Comparison of ENCODE assay signal across 9 mouse cellular contexts in genomic region chr4:101648745-101649144, GRCm38 (mm10). TPM values are rescaled to one million over a fixed set of nuclear protein-coding genes. Genes with fewer than 3 reads are reported as not detected.
DNase-seq lines count a peak whose midpoint lies in the region; ATAC-seq and TF ChIP-seq lines count a peak whose summit lies in the region.
"Had no signal": no experiment of that assay in that cellular context is flagged by ENCODE, and none has a peak within 500 bp of the region (broad histone marks: within the 10 kb centered on the region; RNA-seq: fewer than 3 reads in every experiment).

No protein-coding gene starts in this region.

- no peak for ATAC-seq in heart, embryonic 12.5 days (ENCODE audit: insufficient number of reproducible peaks, low FRiP score)
- ATAC-seq in hindbrain, embryonic 12.5 days (ENCODE audit: low FRiP score): no peak
- ATAC-seq in megakaryocyte-erythroid progenitor cell, adult 5-6 weeks (replicated peaks; ENCODE audit: low FRiP score, low TSS enrichment, poor library complexity, severe bottlenecking): peak; percentile 42

- no peaks in the 10 kb centered on the region for H3K9me3 ChIP-seq in heart, embryonic 12.5 days (replicated peaks)
- no peaks in the 10 kb centered on the region for H3K9me3 ChIP-seq in ES-E14 (ENCODE audit: control insufficient read depth, insufficient read depth, low read depth, low read length)
- H3K9me3 ChIP-seq in hindbrain, embryonic 12.5 days (replicated peaks): no peaks in the 10 kb centered on the region

- H3K27me3 ChIP-seq in heart, embryonic 12.5 days (replicated peaks): no peaks in the 10 kb centered on the region
- H3K27me3 ChIP-seq in hindbrain, embryonic 12.5 days: no peaks in the 10 kb centered on the region

- H3K36me3 ChIP-seq in heart, embryonic 12.5 days: no peaks in the 10 kb centered on the region
- H3K36me3 ChIP-seq in ES-E14 (ENCODE audit: control insufficient read depth, insufficient read depth, low read length, poor library complexity, severe bottlenecking): no peaks in the 10 kb centered on the region; the same call in 1 of the 2 replicates
- H3K36me3 ChIP-seq in hindbrain, embryonic 12.5 days: no peaks in the 10 kb centered on the region

- in situ Hi-C loops in ES-E14 (cut with MboI; ENCODE audit: low sequenced_read_pairs in 2 of 2, unreplicated experiment in 2 of 2): no loop called here

- peak overlapping the region; percentile 72 for H3K4me3 ChIP-seq in heart, embryonic 12.5 days
- peak overlapping the region; percentile 92 to 94; a peak in 3 of 4 replicates for H3K4me3 ChIP-seq in ES-E14 (ENCODE audit: insufficient read depth in 1 of 2, low read depth in 1 of 2, low read length in 2 of 2, poor library complexity in 1 of 2, severe bottlenecking in 1 of 2)
- H3K4me3 ChIP-seq in hindbrain, embryonic 12.5 days: peak overlapping the region; percentile 81

- peaks cover 13% of the 10 kb centered on the region for H3K4me1 ChIP-seq in heart, embryonic 12.5 days (replicated peaks)
- peaks cover 6% of the 10 kb centered on the region in 2 experiments; a peak in 2 of 4 replicates for H3K4me1 ChIP-seq in ES-E14 (ENCODE audit: control insufficient read depth in 2 of 2, insufficient read depth in 2 of 2, low read length in 2 of 2, poor library complexity in 1 of 2)
- H3K4me1 ChIP-seq in hindbrain, embryonic 12.5 days: peaks cover 19% of the 10 kb centered on the region

- 0 out of 2 replicates have a peak overlapping the region, but pooled peaks have one; percentile 93 for H3K9ac ChIP-seq in heart, embryonic 12.5 days
- no peak overlapping the region for H3K9ac ChIP-seq in ES-E14 (ENCODE audit: insufficient read depth, low read depth, low read length, poor library complexity, severe bottlenecking)
- 0 out of 2 replicates have a peak overlapping the region, but pooled peaks have one; percentile 88 for H3K9ac ChIP-seq in hindbrain, embryonic 12.5 days

- peak overlapping the region; percentile 91; the same call in 1 of the 2 replicates for H3K27ac ChIP-seq in heart, embryonic 12.5 days (ENCODE audit: poor library complexity, severe bottlenecking)
- H3K27ac ChIP-seq in ES-E14 (ENCODE audit: insufficient read depth, low read depth, low read length, poor library complexity, severe bottlenecking): no peak overlapping the region
- H3K27ac ChIP-seq in hindbrain, embryonic 12.5 days: peak overlapping the region; percentile 95

- DNase-seq in heart, adult 18-20 months: no peak
- no peak for DNase-seq in ES-E14 (ENCODE audit: low read depth, low spot score)
- DNase-seq in thymus, postnatal 0 days (ENCODE audit: low spot score): no peak
- DNase-seq in cerebellum, postnatal 4 days (ENCODE audit: low spot score in 2 of 2): no peak
- DNase-seq in urinary bladder, postnatal 36 days (ENCODE audit: low spot score in 2 of 2): no peak
- DNase-seq: kidney, adult 11 months had no signal

- 67% methylated on average over 1 of the region's 1 CpGs for WGBS in heart, embryonic 12.5 days
- 90% methylated on average over 1 of the region's 1 CpGs for WGBS in hindbrain, embryonic 12.5 days

- H3K4me2 ChIP-seq in heart, embryonic 12.5 days: peak overlapping the region; percentile 71
- peak overlapping the region; percentile 64 for H3K4me2 ChIP-seq in hindbrain, embryonic 12.5 days (replicated peaks)

TF ChIP-seq in ES-E14, 5 proteins besides CTCF, POLR2A, EP300 and RAD21:
- TF ChIP-seq ZC3H11A (IDR thresholded peaks at IDR 0.05; ENCODE audit: borderline replicate concordance, low read depth, low read length) (no peak), CHD2 (IDR thresholded peaks at IDR 0.05; ENCODE audit: low read depth, low read length) (no peak), HCFC1 (IDR thresholded peaks at IDR 0.05; ENCODE audit: borderline replicate concordance, insufficient read depth, low read length) (no peak), ZNF384 (IDR thresholded peaks at IDR 0.05; ENCODE audit: low read depth, low read length) (no peak), MAFK (IDR thresholded peaks at IDR 0.05; ENCODE audit: insufficient read depth, low read depth, low read length) (no peak)

RNA-seq across cellular contexts. Expression of gene Leprot, which starts 1.2 kb away (rescaled TPM):
- polyA plus RNA-seq in heart, embryonic 12.5 days (2016; fragmentation: Nextera tagmentation; extraction: Ambion mirVana): 78.2 and 80.0 TPM in 2 replicates
- total RNA-seq in heart, adult 18-20 months (2021): 10 to 100 TPM; 22.3 to 27.5 TPM
- total RNA-seq in ES-E14 (2012; rRNA removed): 81.6 and 111 TPM in 2 replicates
- polyA plus RNA-seq in hindbrain, embryonic 12.5 days (2016; fragmentation: Nextera tagmentation; extraction: Ambion mirVana): 80.5 and 81.8 TPM in 2 replicates
- total RNA-seq in megakaryocyte-erythroid progenitor cell, adult 5-6 weeks (2014; fragmentation: Nextera tagmentation): 83.3 and 103 TPM in 2 replicates
- total RNA-seq in megakaryocyte-erythroid progenitor cell, adult 5-6 weeks (2017): 116 and 138 TPM in 2 replicates
- 51.0 and 54.9 TPM in 2 replicates for polyA plus RNA-seq in thymus, postnatal 0 days (2015; fragmentation: Nextera tagmentation; extraction: Ambion mirVana)
